Mouse (Mus musculus) heart, postnatal 4 days (tissue): Measurements from ENCODE around the gene D230025D16Rik. TPM values are rescaled to one million over a fixed set of nuclear protein-coding genes. Genes with fewer than 3 reads are reported as not detected.
"Not testable (repeated sequence)": the region's sequence is repeated elsewhere in the genome, so short reads cannot be mapped to it uniquely, and the experiment has no call there.

ENCODE experiments used
- DNase-seq: peaks from one replicate; pipeline ENCODE4 v3.0.0; 2021
- total RNA-seq, 2 experiments: library from RNA; stranded (reverse); gene quantifications; 2 replicates each; pipeline ENCODE4 v1.2.3; 2021

Gene D230025D16Rik
- total RNA-seq, 2 experiments from 2014 or later = 14.3 to 16.7 TPM

DNA sequence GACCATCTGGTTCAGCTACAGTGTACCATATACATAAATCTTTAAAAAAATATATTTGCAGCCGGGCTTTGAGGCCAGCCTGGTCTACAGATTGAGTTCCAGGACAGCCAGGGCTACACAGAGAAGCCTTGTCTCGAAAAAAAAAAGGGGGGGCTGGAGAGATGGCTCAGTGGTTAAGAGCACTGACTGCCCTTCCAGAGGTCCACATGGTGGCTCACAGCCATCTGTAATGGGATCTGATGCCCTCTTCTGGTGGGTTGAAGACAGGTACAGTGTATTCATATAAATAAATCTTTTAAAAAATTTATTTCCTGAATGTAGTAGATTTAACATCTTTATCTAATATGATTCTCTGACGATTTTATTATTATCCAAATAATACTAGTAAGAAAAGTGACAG, 66.9 kb downstream of the D230025D16Rik start:
- not testable (repeated sequence) for DNase-seq

DNA sequence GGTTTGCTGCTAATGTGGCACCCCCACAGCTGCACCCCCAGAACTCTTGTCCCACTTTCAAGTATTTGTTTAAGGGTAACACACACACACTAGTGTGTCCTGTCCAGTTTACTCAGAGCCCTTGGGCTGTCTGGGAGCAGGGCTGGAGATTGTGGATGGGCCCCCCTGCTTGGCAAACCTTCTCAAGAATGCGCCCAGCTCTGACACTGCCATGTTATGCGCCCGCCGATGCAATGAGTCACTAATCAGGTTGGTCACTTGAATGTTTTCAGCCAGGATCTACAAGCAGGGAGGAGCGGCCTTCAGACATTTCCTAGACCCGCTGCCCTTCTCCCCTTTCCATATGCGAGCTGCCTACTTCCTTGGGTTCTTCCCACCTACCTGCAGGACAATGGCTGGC, 67.5 kb downstream of the D230025D16Rik start:
- no peak for DNase-seq

DNA sequence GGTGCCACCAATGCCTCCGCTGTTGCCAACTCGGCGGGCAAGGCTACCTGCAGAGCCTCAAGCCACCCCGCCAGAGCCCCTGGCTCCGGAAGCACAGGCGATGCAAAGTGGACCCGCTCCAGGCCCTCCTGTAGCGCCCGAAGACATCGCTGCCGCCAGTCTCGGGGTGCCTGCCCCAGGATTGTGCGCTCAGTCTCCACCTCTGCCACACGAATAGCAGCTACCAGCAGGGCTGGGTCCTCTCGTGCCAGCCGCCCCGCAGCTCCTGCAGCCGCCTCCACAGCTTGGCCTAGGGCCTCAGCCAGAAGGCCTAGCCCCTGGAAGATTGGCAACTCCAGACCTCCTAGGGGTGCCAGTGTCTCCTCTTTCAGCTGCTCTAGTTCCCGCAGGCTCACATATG, 68.5 kb downstream of the D230025D16Rik start:
- DNase-seq = no peak

DNA sequence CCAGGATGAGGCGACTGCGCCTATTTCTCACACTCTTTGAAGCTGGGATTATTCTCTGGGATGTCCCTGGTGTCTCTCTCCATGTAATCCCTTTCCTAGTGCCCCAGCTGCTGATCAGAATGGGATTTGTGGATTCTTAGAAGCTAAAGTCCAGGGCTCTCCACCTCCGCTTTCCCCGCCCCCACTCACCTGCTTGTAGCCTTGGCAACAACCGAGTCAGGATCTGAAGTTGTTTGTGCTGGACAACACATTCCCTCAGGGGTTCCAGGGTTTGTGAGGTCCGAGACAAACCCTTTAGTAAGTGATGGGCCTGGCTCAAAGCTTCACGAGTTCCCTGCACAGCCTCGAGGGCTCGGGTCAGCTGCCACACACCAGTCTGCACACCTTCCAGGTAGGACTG, 69.8 kb downstream of the D230025D16Rik start:
- DNase-seq = no peak

DNA sequence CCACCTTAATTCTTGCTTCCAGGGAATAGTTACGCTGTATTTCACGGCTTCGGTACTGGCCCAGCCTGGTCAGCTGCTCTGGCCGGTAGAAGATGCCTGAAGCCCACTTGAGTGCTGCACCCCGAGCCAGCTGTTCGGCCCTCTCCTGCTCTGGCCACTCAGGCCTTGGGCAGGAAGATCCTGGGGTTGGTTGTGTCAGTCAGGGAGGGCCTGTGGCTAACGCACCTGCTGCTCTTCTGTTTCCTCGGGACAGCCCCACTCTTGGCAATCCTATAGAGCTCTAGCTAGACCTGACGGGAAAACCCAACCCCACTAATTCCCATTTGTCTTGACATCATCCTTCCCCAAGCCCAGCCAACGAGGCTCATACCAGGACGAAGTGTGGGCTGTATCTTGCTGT, 70.3 kb downstream of the D230025D16Rik start:
- no peak for DNase-seq

DNA sequence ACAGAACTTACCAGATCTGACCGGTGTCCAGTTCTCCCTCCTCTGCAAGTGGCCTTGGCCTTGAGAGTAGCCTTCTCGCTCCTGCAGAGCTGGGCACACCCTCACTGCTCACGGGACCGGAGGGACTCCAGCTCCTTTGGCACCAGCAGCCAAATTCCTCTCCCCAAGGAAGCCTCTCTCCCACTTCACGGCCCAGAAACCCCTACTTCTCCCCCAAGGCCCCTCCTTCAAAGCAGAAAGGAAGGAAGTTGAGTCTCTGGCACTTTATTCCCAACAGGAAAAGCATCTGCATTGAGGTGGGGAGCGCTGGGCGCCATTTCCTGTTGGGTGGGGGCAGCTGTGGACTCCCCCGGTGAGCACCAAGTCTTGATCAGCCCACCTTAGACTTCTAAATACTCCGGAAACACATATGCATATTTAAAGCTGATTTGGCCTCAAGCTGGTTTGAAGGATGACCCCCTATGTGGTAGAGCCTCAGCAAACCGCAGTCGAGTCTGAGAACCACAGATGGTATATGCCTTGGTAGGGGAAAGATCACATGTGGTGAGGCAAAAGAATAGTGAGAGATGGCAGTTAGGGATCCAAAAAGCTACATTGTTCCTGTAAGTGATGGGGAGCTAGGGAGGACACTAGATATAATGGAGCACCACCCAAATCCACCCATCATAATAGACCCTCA, 71.1 kb downstream of the D230025D16Rik start, which contains the start of gene Exoc3l:
Gene Exoc3l, minus strand, starts transcription at position 207 of the 679 bp plus-strand sequence.
- DNase-seq = no peak

DNA sequence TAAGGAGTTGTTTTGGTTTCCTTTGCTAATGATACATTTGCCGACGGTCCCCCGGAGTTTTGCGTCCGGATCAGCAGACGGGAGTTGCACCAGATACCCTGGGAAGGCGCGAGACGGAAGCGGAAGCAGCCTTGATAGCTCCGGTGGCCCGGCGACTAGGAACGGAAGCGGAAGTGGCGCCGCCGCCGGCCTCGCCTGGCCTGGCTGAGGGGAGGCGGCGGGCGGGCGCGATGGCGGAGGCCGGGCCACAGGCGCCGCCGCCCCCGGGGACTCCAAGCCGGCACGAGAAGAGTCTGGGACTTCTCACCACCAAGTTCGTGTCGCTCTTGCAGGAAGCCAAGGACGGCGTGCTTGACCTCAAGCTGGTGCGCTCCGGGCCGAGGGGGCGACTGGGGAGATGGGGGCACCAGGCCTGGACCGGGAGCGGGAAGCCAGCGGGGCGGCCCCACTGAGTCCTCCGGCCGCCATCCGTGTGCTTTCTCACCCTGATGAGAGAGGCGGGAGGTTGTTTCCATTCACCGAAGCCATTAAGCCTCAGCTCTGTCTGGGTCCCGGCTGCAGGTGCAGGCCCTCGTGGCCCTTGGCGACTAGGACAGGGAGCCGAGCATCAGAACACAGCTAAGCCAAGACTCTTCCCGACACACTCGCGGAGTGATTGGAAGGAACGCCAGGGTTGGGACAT, 72.7 kb downstream of the D230025D16Rik start, which contains the start of gene E2f4:
Gene E2f4, plus strand, starts transcription at position 153 of the 682 bp plus-strand sequence.
- peak; percentile 94 for DNase-seq

DNA sequence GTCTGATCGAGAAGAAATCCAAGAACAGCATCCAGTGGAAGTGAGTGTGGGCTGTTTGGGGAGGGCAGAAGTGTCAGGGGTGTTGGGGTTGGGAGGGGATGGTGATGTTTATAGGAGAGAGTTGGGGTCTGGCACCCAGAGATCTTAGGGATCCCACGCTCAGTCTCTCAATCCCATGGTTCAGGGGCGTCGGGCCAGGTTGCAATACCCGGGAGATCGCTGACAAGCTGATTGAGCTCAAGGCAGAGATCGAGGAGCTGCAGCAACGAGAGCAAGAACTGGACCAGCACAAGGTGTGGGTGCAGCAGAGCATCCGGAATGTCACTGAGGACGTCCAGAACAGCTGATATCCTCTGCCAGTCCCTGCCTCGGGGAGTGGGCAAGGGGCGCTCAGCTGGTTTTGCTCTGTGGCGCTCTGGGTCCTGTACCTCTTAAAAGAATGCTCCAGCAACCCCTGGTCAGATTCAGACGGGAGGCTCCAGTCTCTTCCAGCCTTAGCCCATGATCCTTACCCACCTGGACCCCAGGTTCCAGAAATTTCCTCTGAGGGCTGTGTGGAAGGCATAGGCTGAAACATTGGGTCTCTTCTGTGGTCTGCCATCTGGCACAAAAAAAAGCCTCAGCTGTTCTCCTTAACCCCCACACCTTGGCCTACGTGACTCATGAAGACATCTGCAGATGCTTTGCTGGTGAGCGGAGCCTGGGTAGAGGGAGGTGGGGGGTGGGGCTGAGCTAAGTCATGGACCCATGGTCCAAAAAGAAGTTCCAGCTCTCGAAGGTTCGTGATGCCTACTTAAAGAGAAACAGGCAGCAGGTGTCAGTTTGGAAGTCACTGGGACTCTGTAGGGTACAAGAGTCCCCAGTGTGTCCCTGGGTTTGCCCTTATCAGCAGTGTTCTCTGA, 73.7 kb downstream of the D230025D16Rik start:
- DNase-seq = no peak

DNA sequence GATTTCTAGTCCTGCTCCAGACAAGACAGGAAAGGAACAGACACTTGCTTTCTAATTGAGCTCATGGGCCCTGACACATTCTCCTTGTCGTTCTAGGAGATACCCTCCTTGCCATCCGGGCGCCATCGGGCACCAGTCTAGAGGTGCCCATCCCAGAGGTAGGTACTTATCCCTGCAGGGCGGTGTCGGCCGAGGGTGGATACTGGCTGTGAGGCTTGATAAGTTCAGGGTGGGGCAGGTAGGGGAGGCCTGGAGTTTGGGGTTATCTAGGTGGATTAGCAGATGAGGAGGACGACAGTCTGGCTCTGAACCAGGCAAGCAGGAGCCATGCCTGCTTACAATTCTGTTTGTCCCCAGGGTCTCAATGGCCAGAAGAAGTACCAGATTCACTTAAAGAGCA, 75.0 kb downstream of the D230025D16Rik start:
- DNase-seq = no peak

Other genes with a start within 250 kb of the D230025D16Rik start
- gene Ces2h, start 224.3 kb upstream of the D230025D16Rik start, total RNA-seq = not detected
- gene Ces3a, start 176.5 kb upstream of the D230025D16Rik start, total RNA-seq = not detected
- gene Ces3b, start 141.4 kb upstream of the D230025D16Rik start, total RNA-seq = not detected
- not detected for gene Ces4a, start 93.3 kb upstream of the D230025D16Rik start, total RNA-seq
- gene Cbfb, start 54.5 kb upstream of the D230025D16Rik start, total RNA-seq = 10 to 100 TPM; 44.7 to 46.9 TPM
- gene B3gnt9, start 30.0 kb downstream of the D230025D16Rik start, total RNA-seq = 1 to 10 TPM; 9.0 TPM
- 10 to 100 TPM in 1 of 2 experiments, 1 to 10 TPM in 1; 9.4 to 10.1 TPM for gene Tradd, start 39.5 kb downstream of the D230025D16Rik start, total RNA-seq
- gene Fbxl8, start 39.5 kb downstream of the D230025D16Rik start, total RNA-seq = 1 to 10 TPM; 3.7 TPM
- 1 to 10 TPM in 1 of 2 experiments, under 1 TPM in 1; 0.81 to 1.5 TPM for gene Hsf4, start 44.7 kb downstream of the D230025D16Rik start, total RNA-seq
- 10 to 100 TPM in 1 of 2 experiments, 1 to 10 TPM in 1; 9.9 to 11.0 TPM for gene Nol3, start 51.0 kb downstream of the D230025D16Rik start, total RNA-seq
- gene 4931428F04Rik, start 64.7 kb downstream of the D230025D16Rik start, total RNA-seq = 1 to 10 TPM; 6.0 to 7.5 TPM
- gene Exoc3l, start 71.0 kb downstream of the D230025D16Rik start, total RNA-seq = 10 to 100 TPM; 11.2 to 15.6 TPM
- gene E2f4, start 72.5 kb downstream of the D230025D16Rik start, total RNA-seq = 10 to 100 TPM; 29.5 to 32.4 TPM
- 1 to 10 TPM; 1.5 to 2.1 TPM for gene Elmo3, start 80.5 kb downstream of the D230025D16Rik start, total RNA-seq
- gene Lrrc29, start 101.1 kb downstream of the D230025D16Rik start, total RNA-seq = 1 to 10 TPM; 2.5 to 2.7 TPM
- gene Tmem208, start 101.2 kb downstream of the D230025D16Rik start, total RNA-seq = 10 to 100 TPM; 29.8 to 32.3 TPM
- 10 to 100 TPM in 1 of 2 experiments, 1 to 10 TPM in 1; 9.0 to 10.4 TPM for gene Fhod1, start 122.8 kb downstream of the D230025D16Rik start, total RNA-seq
- gene Slc9a5, start 123.7 kb downstream of the D230025D16Rik start, total RNA-seq = 1 to 10 TPM; 3.3 to 3.5 TPM
- gene Plekhg4, start 148.1 kb downstream of the D230025D16Rik start, total RNA-seq = under 1 TPM in 1 of 2 experiments, not detected in 1; 0.17 TPM
- gene Kctd19, start 188.4 kb downstream of the D230025D16Rik start, total RNA-seq = not detected
- under 1 TPM; 0.50 to 0.93 TPM for gene Lrrc36, start 188.4 kb downstream of the D230025D16Rik start, total RNA-seq
- gene Tppp3, start 246.4 kb downstream of the D230025D16Rik start, total RNA-seq = 10 to 100 TPM; 44.4 to 46.1 TPM